Mouse (Mus musculus) neutrophil, adult 59 days (primary cell): Measurements from ENCODE around the gene AW549877. TPM values are rescaled to one million over a fixed set of nuclear protein-coding genes. Genes with fewer than 3 reads are reported as not detected.

Experiments
- total RNA-seq, 2 experiments: library from RNA; stranded (reverse); gene quantifications; 1 replicate in 1 of 2; 2 replicates in 1 of 2; pipeline ENCODE4 v1.2.4; 2023

Gene AW549877
- total RNA-seq, result 10 to 100 TPM; 17.8 to 21.9 TPM

GRCm38 (mm10) chr15:3995448-3996266 is at the start of gene AW549877:
Gene AW549877 (minus strand): TSS chr15:3995744.

GRCm38 (mm10) chr15:4026231-4026773 is 30.8 kb upstream of the AW549877 start, which contains the start of gene Oxct1:
Gene Oxct1 (plus strand): TSS chr15:4026383.

GRCm38 (mm10) chr15:3979061-3979848 is 16.3 kb downstream of the AW549877 start, which contains the start of gene Fbxo4:
Gene Fbxo4 (minus strand): TSS chr15:3979573.

Other genes with a start within 250 kb of the AW549877 start
- 10 to 100 TPM in 1 of 2 experiments, 1 to 10 TPM in 1; 9.3 to 10.0 TPM for gene Fbxo4, start 16.2 kb downstream of the AW549877 start, total RNA-seq
- 10 to 100 TPM; 28.5 to 38.9 TPM for gene Oxct1, start 30.6 kb upstream of the AW549877 start, total RNA-seq